24 mouse cellular contexts compared by ENCODE assay signal in genomic region chr1:61962571-61962970, GRCm38 (mm10).
"Had no signal": no experiment of that assay in that cellular context is flagged by ENCODE, and none has a peak within 500 bp of the region (broad histone marks: within the 10 kb centered on the region; RNA-seq: fewer than 3 reads in every experiment).

No protein-coding gene starts in this region.

- H3K36me3 ChIP-seq: embryonic facial prominence, embryonic 10.5 days; embryonic facial prominence, embryonic 12.5 days; embryonic facial prominence, embryonic 13.5 days; embryonic facial prominence, embryonic 15.5 days; forebrain, embryonic 10.5 days; forebrain, embryonic 12.5 days; forebrain, embryonic 15.5 days had no signal

- H3K4me1 ChIP-seq: embryonic facial prominence, embryonic 10.5 days; embryonic facial prominence, embryonic 12.5 days; embryonic facial prominence, embryonic 13.5 days; embryonic facial prominence, embryonic 15.5 days; forebrain, embryonic 13.5 days; forebrain, embryonic 15.5 days had no signal

- H3K9me3 ChIP-seq: embryonic facial prominence, embryonic 10.5 days; embryonic facial prominence, embryonic 12.5 days; embryonic facial prominence, embryonic 13.5 days; embryonic facial prominence, embryonic 15.5 days; forebrain, embryonic 10.5 days; forebrain, embryonic 12.5 days; forebrain, embryonic 13.5 days; forebrain, embryonic 15.5 days had no signal

- DNase-seq: cerebellum, adult 9-11 months; cerebellum, postnatal 25 days; cerebellum, postnatal 36 days; embryo, embryonic 11 days; forebrain, postnatal 0 days; gastrocnemius, adult 2 months; gastrocnemius, postnatal 10 days; gastrocnemius, postnatal 14 days; gastrocnemius, postnatal 25 days; gastrocnemius, postnatal 36 days; heart, adult 11 months; heart, adult 18-20 months; heart, adult 2 months had no signal

- H3K9ac ChIP-seq: embryonic facial prominence, embryonic 12.5 days; embryonic facial prominence, embryonic 13.5 days; embryonic facial prominence, embryonic 15.5 days; forebrain, embryonic 12.5 days; forebrain, embryonic 13.5 days; forebrain, embryonic 15.5 days; forebrain, postnatal 0 days had no signal

- H3K27me3 ChIP-seq: embryonic facial prominence, embryonic 12.5 days; embryonic facial prominence, embryonic 13.5 days; embryonic facial prominence, embryonic 15.5 days; forebrain, embryonic 12.5 days; forebrain, embryonic 13.5 days; forebrain, embryonic 15.5 days had no signal

- H3K4me2 ChIP-seq: embryonic facial prominence, embryonic 12.5 days; embryonic facial prominence, embryonic 13.5 days; embryonic facial prominence, embryonic 15.5 days; forebrain, embryonic 12.5 days; forebrain, embryonic 13.5 days; forebrain, embryonic 15.5 days had no signal

- ATAC-seq: forebrain, embryonic 13.5 days; forebrain, embryonic 14.5 days; forebrain, embryonic 15.5 days; forebrain, embryonic 16.5 days; forebrain, postnatal 0 days had no signal

- H3K27ac ChIP-seq: embryonic facial prominence, embryonic 10.5 days; embryonic facial prominence, embryonic 12.5 days; embryonic facial prominence, embryonic 13.5 days; embryonic facial prominence, embryonic 15.5 days; forebrain, embryonic 10.5 days; forebrain, embryonic 12.5 days; forebrain, embryonic 13.5 days; forebrain, embryonic 15.5 days; gastrocnemius, adult 2 months; heart, adult 2 months had no signal

- H3K4me3 ChIP-seq: embryonic facial prominence, embryonic 10.5 days; embryonic facial prominence, embryonic 12.5 days; embryonic facial prominence, embryonic 13.5 days; embryonic facial prominence, embryonic 15.5 days; erythroblast, embryonic 14.5 days; forebrain, embryonic 10.5 days; forebrain, embryonic 12.5 days; forebrain, embryonic 13.5 days; forebrain, embryonic 15.5 days; gastrocnemius, adult 2 months; heart, adult 2 months had no signal
